Mouse (Mus musculus): ENCODE results near the gene Gmfg. TPM values are rescaled to one million over a fixed set of nuclear protein-coding genes. Genes with fewer than 3 reads are reported as not detected.

Gmfg gene
- polyA plus RNA-seq, 1 experiment from 2014 or later, result 41.3 TPM

DNA sequence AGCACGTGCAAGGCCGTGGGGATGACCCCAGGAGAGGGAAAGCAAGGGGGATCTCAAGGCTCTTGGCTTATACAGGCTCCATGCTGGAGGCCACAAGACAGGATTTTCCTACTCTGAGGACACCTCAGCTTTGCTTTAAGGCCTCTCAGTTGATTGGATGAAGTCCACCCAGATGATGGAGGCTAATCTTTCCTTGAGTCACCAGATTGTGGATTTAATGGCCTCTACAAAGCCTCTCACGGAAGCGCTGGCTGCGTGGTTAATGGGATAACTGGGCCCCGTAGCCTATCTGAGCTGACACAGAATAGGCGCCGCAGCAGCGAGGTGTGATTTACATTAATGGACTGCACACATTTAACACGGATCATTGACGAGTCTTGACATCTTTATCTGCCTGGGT, 58.2 kb downstream of the Gmfg start:
- Histone ChIP-seq H3K4me1 (no peaks in the 10 kb centered on the region), H3K36me3 (no peaks in the 10 kb centered on the region), H3K27me3 (replicated peaks) (0 out of 2 replicates have a peak, but pooled peaks cover 3% of the 10 kb centered on the region), H3K9ac (no peak overlapping the region), H3K4me3 (no peak overlapping the region), H3K4me2 (no peak overlapping the region), H3K27ac (no peak overlapping the region), H3K9me3 (replicated peaks) (no peaks in the 10 kb centered on the region)
- WGBS (ENCODE audit: insufficient replicate concordance), result 65% methylated on average over 11 of the region's 11 CpGs
- no peak for ATAC-seq

Other genes starting within 250 kb of the Gmfg start
- gene Eid2, start 169.6 kb upstream of the Gmfg start, polyA plus RNA-seq (2016; fragmentation: Nextera tagmentation; extraction: Ambion mirVana), result 4.6 and 5.4 TPM in 2 replicates
- gene Eid2b, start 159.7 kb upstream of the Gmfg start, polyA plus RNA-seq (2016; fragmentation: Nextera tagmentation; extraction: Ambion mirVana), result 3.6 and 3.7 TPM in 2 replicates
- gene Selenov, start 146.3 kb upstream of the Gmfg start, polyA plus RNA-seq (2016; fragmentation: Nextera tagmentation; extraction: Ambion mirVana), result not detected in 2 replicates
- 0.10 and 0.31 TPM in 2 replicates for gene Dll3, start 135.2 kb upstream of the Gmfg start, polyA plus RNA-seq (2016; fragmentation: Nextera tagmentation; extraction: Ambion mirVana)
- 137 and 146 TPM in 2 replicates for gene Timm50, start 125.4 kb upstream of the Gmfg start, polyA plus RNA-seq (2016; fragmentation: Nextera tagmentation; extraction: Ambion mirVana)
- gene Supt5, start 98.7 kb upstream of the Gmfg start, polyA plus RNA-seq (2016; fragmentation: Nextera tagmentation; extraction: Ambion mirVana), result 54.0 TPM in 2 replicates
- 986 and 994 TPM in 2 replicates for gene Rps16, start 86.8 kb upstream of the Gmfg start, polyA plus RNA-seq (2016; fragmentation: Nextera tagmentation; extraction: Ambion mirVana)
- 13.7 and 14.4 TPM in 2 replicates for gene Plekhg2, start 64.8 kb upstream of the Gmfg start, polyA plus RNA-seq (2016; fragmentation: Nextera tagmentation; extraction: Ambion mirVana)
- 7.4 and 7.5 TPM in 2 replicates for gene Zfp36, start 57.2 kb upstream of the Gmfg start, polyA plus RNA-seq (2016; fragmentation: Nextera tagmentation; extraction: Ambion mirVana)
- 35.1 and 36.8 TPM in 2 replicates for gene Med29, start 44.7 kb upstream of the Gmfg start, polyA plus RNA-seq (2016; fragmentation: Nextera tagmentation; extraction: Ambion mirVana)
- 36.5 and 42.4 TPM in 2 replicates for gene Paf1, start 44.5 kb upstream of the Gmfg start, polyA plus RNA-seq (2016; fragmentation: Nextera tagmentation; extraction: Ambion mirVana)
- gene Lrfn1, start 14.5 kb downstream of the Gmfg start, polyA plus RNA-seq (2016; fragmentation: Nextera tagmentation; extraction: Ambion mirVana), result 1.3 and 1.5 TPM in 2 replicates
- gene Ifnl2, start 73.0 kb downstream of the Gmfg start, polyA plus RNA-seq (2016; fragmentation: Nextera tagmentation; extraction: Ambion mirVana), result not detected in 2 replicates
- not detected in 2 replicates for gene Ifnl3, start 85.4 kb downstream of the Gmfg start, polyA plus RNA-seq (2016; fragmentation: Nextera tagmentation; extraction: Ambion mirVana)
- not detected in 2 replicates for gene Sycn, start 103.4 kb downstream of the Gmfg start, polyA plus RNA-seq (2016; fragmentation: Nextera tagmentation; extraction: Ambion mirVana)
- not detected in 2 replicates for gene Nccrp1, start 109.8 kb downstream of the Gmfg start, polyA plus RNA-seq (2016; fragmentation: Nextera tagmentation; extraction: Ambion mirVana)
- 10.0 and 12.5 TPM in 2 replicates for gene Samd4b, start 160.7 kb downstream of the Gmfg start, polyA plus RNA-seq (2016; fragmentation: Nextera tagmentation; extraction: Ambion mirVana)
- 24.3 and 24.6 TPM in 2 replicates for gene Pak4, start 160.7 kb downstream of the Gmfg start, polyA plus RNA-seq (2016; fragmentation: Nextera tagmentation; extraction: Ambion mirVana)
- gene Acp7, start 193.9 kb downstream of the Gmfg start, polyA plus RNA-seq (2016; fragmentation: Nextera tagmentation; extraction: Ambion mirVana), result not detected in 2 replicates

Measured in liver, embryonic 12.5 days (tissue).